Mouse (Mus musculus) ovary, postnatal 36 days (tissue): Measurements from ENCODE around the gene Endov.

Experiments
- DNase-seq: peaks from one replicate; pipeline ENCODE4 v3.0.0; 2022; ENCODE audit warnings: low spot score, mixed read lengths

Gene Endov

GRCm38 (mm10) chr11:119519387-119519786 is 28.2 kb downstream of the Endov start:
- no peak for DNase-seq

DNA sequence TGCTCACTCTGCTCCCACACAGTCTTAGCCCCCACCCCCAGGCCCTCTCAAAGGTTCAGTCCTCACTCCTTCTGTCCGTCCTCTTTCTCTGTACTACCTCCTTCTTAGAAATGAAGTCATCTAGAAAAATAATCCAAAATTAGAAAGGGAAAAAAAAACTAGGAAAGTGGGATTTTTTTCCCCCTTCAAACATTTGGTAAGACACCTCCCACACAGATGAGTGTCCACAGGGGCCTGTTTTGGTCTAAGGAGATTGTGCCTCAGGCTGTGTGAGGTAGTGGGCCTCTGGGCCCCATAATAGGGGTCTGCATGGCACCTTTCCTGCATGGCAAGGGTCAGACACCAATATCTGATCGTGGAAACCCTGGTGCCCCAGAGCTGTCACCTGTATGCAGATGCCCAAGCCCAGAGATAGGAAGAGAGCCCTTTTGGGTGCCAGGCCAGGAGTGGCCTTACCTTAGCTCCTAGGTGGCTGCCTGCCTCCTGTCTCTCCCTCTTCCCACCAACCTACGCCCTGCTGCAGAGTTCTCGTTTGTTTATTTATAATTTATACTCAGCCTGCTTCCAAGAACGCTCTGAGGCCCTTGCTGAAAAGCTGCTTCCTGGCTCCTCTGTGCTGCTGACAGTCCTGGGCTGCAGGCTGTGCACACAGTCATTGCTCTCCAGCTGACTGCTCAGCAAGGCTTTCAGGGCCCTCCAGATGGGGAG is 29.0 kb downstream of the Endov start:
- DNase-seq, result no peak

DNA sequence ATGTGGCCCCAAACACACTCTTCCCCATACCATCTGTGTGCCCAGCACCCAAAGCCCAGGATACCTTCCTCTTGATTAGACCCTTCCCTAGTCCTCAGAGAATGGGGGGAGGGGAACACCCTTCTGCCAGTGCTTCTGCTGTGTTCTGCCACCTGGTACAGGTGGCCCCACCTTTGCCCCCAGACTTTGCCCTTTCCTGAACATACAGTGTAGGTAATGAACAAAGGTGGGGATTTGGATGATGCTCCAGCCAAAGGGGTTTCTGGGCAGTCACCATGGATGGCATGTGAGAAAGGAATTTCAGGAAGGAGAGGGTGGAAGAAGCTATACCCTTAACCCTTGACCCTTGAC is 29.5 kb downstream of the Endov start:
- no peak for DNase-seq

DNA sequence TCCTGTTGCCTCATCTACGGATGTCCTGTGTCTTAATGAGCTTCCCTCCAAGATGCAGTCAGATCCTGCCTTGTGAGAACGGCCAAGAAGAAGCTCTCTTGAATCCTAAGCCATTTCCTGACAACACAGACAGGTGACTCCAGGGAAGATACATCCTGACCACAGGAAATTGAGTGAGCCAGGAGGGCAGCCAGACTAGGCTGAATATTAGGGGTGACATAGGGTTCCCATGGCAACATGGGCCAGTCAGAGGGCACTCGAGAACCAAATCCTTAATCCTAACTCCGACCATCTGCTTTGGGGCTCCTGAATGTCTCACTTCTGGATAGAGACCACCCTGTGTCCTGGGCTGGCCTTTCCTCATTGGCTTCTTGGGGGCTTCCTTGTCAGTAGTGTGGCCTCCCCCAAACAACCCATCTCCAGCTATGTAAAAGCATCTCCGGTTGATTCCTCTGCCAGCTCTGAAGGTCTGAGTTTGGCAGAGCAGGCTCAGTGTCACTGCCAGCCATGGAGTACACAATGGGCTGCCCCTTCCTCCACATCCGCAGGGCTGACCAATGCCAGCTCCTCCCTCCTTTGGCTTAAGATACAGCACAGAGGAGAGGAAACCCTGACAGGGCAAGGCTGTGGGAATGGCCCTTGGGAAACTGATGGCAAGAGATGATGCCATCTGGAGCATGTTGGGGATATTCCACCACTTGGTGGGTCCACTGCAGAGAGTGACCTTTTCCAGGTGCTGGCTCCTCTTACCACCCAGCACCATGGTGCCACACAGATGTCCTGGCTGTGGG is 31.0 kb downstream of the Endov start:
- no peak for DNase-seq

DNA sequence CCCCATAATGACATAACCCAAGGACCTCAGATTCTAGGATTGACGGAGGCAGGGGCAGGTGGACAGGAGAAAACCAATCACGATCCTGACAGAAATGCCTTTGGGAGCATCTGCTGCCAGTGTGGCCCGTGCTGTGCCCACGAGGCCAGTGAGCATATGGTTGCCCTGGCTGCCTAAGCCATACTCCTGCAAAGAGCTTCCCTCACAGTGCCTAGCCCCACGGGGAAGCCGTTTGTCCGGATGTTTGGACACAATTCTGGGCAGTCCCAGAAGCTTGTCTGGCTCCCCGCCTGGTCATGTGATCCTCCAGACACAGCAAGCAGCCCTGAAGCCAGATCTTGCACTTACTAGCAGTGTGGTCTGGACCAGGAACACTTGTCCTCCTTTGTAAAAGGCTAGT is 31.6 kb downstream of the Endov start:
- peak; percentile 37 for DNase-seq

GRCm38 (mm10) chr11:119523392-119523791 is 32.2 kb downstream of the Endov start:
- no peak for DNase-seq

- peak; percentile 86 for DNase-seq
These were observed 33.4 kb downstream of the Endov start for GRCm38 (mm10) chr11:119524545-119524949.

DNA sequence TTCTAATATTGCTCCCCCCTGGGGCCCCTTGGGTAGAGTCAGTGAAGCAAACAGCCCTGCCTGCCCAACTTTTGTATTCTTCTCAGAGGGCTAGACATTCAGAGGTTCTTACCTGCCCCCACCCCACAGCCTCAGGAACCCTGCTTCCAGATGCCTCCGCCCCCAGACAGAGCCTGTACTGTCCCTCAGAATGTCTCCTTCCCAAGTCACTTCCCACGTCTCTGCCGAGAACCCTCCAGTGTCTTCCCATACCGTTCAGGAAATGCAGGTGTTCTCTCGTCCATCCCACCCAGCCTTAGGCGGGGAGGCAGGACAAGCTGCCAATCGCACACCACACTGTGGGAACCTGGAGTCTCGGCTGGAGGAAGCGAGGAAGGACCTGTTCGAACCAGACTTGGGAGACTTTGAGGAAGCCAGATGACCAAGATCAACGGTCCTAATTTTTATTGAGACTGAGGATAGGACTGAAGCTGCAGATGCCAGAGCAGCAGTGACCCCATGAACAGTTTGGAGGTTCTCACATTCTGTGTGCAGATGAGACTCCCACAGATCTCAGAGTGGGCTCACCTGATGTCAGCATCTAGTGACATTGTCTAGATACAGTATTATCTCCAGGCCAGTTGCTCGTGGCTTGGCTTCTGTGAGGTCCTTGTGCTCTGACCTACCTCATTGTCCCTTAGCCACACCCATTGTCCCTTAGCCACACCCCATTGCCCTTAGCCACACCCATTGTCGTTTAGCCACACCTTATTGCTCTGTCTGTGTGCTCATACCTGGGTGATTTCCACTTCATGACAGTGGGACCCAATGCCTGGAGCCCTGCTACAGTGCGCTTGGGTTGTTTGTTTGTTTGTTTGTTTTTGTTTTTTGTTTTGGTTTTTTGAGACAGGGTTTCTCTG is 35.2 kb downstream of the Endov start:
- no peak for DNase-seq

GRCm38 (mm10) chr11:119528930-119529329 is 37.8 kb downstream of the Endov start:
- DNase-seq, result no peak

- DNase-seq, result no peak
These were observed 41.3 kb downstream of the Endov start for GRCm38 (mm10) chr11:119532460-119532859.

DNA sequence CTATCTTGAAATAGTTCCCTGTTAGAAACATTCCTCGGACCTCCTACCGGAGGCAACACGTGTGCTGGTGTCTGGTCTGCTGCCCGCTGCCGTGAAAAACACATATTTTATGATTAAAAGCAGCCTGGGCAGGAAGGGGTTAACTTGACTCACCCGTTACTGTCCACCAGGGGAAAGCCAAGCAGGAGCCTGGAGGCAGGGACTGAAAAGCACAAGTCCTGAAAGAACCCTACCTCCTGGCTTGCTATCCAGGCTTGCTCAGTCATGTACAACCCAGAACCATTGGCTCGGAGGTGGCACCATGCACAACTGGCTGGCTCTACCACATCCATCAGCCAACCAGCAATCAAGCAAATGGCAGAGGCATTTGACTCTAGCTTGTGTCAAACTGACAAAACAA is 42.6 kb downstream of the Endov start:
- DNase-seq, result no peak

- DNase-seq, result peak; percentile 22
These were observed 48.8 kb downstream of the Endov start for GRCm38 (mm10) chr11:119539944-119540343.

- DNase-seq, result no peak
These were observed 49.4 kb downstream of the Endov start for GRCm38 (mm10) chr11:119540560-119540959.

DNA sequence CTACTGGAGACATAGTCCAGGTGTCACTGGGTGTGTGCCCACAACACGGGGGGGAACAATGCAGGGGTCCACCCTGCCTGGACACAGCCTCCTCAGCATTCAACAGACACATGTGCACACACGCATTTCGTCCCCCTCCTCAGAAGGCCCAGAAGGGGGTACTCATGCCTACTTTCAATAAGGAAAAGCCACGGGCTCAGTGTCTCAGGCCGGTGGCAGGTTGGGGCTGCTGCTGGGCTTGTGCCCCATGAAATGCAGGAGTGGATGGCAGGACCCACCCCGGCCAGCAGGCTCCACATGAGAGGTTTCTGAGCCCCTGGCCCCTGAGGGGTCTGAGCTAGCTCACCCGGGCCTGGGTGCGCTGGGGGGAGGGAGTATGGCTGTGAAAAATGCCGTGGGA is 49.9 kb downstream of the Endov start:
- no peak for DNase-seq

DNA sequence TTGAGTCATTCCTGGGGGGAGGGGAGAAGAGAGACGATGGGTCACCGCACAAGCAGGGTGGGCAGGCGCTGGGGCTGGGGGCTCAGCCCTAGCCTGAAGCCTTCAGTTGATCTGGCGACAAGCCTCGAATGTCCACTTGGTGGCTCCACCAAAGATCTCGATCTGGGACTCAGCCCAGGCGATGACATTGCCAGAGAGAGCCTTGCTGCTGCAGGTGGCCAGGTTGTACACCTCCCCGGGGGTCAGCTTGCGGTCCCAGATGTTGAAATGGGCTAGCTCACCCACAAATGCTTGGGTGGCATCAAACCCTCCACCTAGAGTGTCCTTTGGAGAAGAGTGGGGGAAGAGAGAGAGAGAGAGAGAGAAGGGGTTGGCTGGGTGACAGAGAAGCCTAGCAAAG is 51.2 kb downstream of the Endov start:
- DNase-seq, result no peak

- DNase-seq, result no peak
These were observed 51.7 kb downstream of the Endov start for GRCm38 (mm10) chr11:119542886-119543285.

DNA sequence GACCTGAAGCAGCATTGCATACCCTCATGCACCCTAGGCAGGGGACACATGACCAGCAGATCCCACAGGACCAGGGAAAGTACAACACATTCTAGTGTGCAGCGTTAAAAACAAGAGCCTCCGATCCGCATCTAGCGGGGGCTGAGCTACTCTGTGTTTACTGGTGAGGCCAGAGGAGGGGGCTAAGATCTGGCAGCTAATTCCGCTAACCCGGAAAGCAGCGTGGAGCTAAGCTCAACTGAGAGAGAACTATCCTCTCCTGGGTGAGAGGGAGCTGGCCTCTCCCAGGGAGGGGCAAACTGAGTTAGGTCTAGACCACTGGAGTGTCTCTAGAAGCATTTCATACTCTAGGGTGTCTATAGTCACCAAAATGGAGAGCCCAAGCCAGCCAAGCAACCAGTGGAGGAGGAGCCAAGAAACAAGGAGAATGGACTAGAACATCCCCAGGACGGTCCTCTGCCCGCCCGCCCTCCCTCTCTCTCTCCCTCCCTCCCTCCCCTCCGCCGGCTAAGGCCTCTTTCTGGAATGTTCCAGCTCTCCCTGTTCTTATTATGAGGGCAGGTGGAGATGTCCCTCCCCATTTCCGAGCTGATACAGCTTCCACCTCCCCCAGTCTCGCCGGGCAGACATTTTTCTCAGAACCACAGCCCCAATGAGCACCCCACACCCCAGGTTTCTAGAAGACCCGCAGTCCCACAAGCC is 52.8 kb downstream of the Endov start:
- no peak for DNase-seq

GRCm38 (mm10) chr11:119544518-119545105 is 53.5 kb downstream of the Endov start:
- no peak for DNase-seq

DNA sequence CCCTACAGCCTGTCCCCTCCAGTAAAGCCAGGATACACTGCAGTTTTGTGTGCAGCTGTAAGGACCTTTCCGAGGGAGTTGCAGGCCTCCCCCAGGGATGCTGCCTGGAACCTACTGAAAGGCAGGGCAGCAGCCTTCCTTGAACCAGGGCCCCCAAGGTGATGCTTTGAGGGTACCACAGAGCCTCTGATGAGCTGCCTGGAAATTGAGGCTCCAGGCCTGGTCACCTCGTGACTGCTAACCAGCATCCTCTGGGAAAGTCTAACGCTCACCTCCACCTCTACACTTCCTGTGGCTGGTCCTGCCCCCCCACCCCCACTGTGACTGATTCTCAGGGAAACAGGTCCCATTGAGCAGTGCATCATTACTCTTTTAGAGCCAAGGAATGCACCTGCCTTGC is 54.1 kb downstream of the Endov start:
- no peak for DNase-seq

DNA sequence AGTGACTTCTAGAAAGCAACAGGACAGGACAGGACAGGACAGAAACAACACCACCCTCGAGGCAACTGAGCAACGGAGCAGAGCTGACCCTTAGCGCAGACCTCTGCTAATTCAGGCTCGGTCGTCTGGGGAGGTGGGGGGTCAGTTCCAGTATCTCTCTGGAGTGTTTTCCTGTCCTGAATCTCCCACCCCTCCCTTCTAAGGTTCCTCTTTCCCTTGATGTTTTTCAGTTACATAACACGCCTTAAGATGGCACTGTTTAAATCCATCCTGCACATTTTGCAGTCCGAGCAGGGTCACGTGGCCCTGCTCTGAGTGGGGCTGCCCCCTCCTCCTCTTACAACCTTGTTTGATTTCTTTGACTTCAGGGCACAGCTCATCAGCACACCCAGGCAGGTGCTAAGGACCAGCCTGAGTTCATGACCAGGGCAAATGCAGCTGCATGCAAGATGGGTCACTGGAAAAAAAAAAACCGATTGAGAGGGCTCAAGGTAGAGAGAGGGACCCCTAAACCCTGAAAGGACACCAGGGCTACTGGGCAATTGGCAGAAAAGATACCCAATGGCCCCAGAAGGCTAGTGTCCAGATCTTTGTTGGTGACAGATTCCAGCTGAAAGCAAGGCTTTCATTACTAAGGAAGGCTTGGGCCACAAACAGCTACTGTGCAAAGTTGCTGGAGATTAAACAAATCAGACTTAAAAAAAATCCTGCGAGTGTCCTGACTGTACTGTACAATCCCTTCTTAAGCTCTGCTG is 54.8 kb downstream of the Endov start:
- DNase-seq, result no peak
